Mouse (Mus musculus) intestine, embryonic 14.5 days (tissue): ENCODE measurements around the gene Gpatch2. TPM values are rescaled to one million over a fixed set of nuclear protein-coding genes. Genes with fewer than 3 reads are reported as not detected.

ENCODE experiments used
- ATAC-seq: fragments of 200-750 bp; cut with Nextera tagmentation; replicated peaks from 2 replicates; pipeline ENCODE4 v1.8.0; 2017; ENCODE audit warnings: low read depth, moderate number of reproducible peaks, moderate TSS enrichment, moderate library complexity; ENCODE audit not compliant: low FRiP score, low TSS enrichment
- DNase-seq: peaks from one replicate; pipeline ENCODE4 v3.0.0-alpha.2; 2018; ENCODE audit warnings: low spot score
- H3K27ac ChIP-seq: fragments of 300-500 bp; sonication (generic); 2 replicates; pipeline ENCODE4 v1.5.1; 2014; ENCODE audit warnings: low read depth, mild to moderate bottlenecking, control low read depth
- H3K27me3 ChIP-seq: fragments of 300-500 bp; sonication (generic); replicated peaks from 2 replicates; pipeline ENCODE4 v1.6.1; 2014; ENCODE audit warnings: low read length, control low read depth; ENCODE audit not compliant: control insufficient read depth, insufficient read depth
- H3K36me3 ChIP-seq: fragments of 300-500 bp; sonication (generic); 2 replicates; pipeline ENCODE4 v1.6.1; 2014; ENCODE audit warnings: low read length, control low read depth; ENCODE audit not compliant: control insufficient read depth, insufficient read depth
- H3K4me1 ChIP-seq: fragments of 300-500 bp; sonication (generic); replicated peaks from 2 replicates; pipeline ENCODE4 v1.6.1; 2014; ENCODE audit warnings: low read length, control low read depth, mixed read lengths; ENCODE audit not compliant: control insufficient read depth, insufficient read depth
- H3K4me2 ChIP-seq: fragments of 300-500 bp; sonication (generic); 2 replicates; pipeline ENCODE4 v1.6.1; 2014; ENCODE audit warnings: low read length
- H3K4me3 ChIP-seq: fragments of 300-500 bp; sonication (generic); 2 replicates; pipeline ENCODE4 v1.5.1; 2014; ENCODE audit warnings: low read depth, low read length, control low read depth, mixed read lengths
- H3K9ac ChIP-seq: fragments of 300-500 bp; sonication (generic); 2 replicates; pipeline ENCODE4 v1.6.1; 2014; ENCODE audit warnings: mild to moderate bottlenecking, low read length
- H3K9me3 ChIP-seq: fragments of 300-500 bp; sonication (generic); 2 replicates; pipeline ENCODE4 v1.6.1; 2016; ENCODE audit warnings: low read length, control low read depth; ENCODE audit not compliant: control insufficient read depth
- WGBS: fragments of 180-500 bp; shearing (Covaris S2); extraction: QIAGEN DNeasy Blood & Tissue Kit; methylation state at CpG from one replicate; pipeline ENCODE4 v1.1.7; 2014; 5-methylcytosine and 5-hydroxymethylcytosine counted together
- polyA plus RNA-seq: library from polyadenylated mRNA; unstranded; fragments of >200 nt; fragmentation: Nextera tagmentation; extraction: Ambion mirVana; gene quantifications from 2 replicates; pipeline ENCODE4 v1.2.1, GENCODE M21; 2014

The Gpatch2 gene
- polyA plus RNA-seq, 1 experiment from 2014 or later, result 21.1 TPM

DNA sequence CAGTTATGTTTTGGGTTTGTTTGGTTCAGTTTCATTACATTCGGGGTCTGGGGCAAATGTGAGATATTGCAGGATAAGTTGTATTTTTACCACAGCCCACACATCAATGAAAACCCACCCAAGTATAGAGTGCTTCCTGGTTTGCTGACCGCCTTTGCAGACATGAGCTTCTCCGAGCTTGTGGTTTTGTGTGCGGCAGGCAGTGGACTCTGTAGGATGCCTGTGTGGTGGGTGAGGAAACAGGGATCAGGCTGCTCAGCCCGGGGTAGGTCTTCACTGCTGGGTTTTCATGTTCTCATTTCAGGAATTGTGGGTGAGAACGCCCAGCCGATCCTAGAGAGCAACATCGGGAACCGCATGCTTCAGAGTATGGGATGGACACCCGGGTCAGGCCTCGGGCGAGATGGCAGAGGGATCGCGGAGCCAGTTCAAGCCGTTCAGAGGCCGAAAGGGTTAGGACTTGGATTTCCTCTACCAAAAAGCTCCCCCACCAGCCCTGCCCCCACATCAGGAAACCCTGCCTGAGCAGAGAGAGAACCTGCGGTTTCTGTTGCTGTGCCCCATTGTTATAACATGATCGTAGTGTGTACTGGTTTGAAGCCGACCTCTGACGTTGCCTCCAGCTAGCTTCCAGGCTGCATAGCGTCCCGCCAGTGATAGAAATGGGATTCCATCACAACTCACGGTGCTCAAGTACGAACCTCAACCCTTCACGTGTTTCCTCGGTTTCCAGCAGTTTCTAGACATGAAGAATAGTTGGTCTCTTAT lies 132.9 kb downstream of the Gpatch2 start:
- ATAC-seq, result no peak
- no peak overlapping the region for H3K4me3 ChIP-seq
- H3K27me3 ChIP-seq, result no peaks in the 10 kb centered on the region
- no peaks in the 10 kb centered on the region for H3K9me3 ChIP-seq
- no peak overlapping the region for H3K4me2 ChIP-seq
- H3K4me1 ChIP-seq, result no peaks in the 10 kb centered on the region
- no peak for DNase-seq
- no peak overlapping the region for H3K9ac ChIP-seq
- 92% methylated on average over 26 of the region's 26 CpGs for WGBS
- no peak overlapping the region for H3K27ac ChIP-seq
- peaks cover 4% of the 10 kb centered on the region; the same call in 1 of the 2 replicates for H3K36me3 ChIP-seq

DNA sequence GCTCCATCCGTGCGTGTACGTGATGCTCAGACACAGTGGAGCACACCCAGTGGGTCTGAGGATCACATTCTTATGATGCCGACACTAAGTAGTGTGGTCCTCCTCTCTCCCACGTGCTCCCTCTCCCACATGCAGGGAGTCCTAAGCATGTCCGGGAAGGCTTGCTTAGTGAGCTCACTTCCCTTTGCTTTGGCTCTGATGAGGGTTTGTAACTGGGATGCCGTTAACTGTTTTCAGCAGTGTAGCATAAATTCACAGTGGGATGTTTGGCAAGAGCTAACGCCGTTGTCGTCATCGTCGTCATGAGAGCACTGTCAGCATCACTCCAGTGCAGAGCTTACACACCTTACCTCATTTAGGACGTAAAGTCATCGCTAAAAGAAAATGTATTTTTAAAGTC lies 133.6 kb downstream of the Gpatch2 start:
- H3K36me3 ChIP-seq, result peaks cover 4% of the 10 kb centered on the region; the same call in 1 of the 2 replicates
- ATAC-seq (no peak), DNase-seq (no peak)
- no peaks in the 10 kb centered on the region for H3K9me3 ChIP-seq
- H3K4me3 ChIP-seq, result no peak overlapping the region
- H3K27me3 ChIP-seq, result no peaks in the 10 kb centered on the region
- WGBS, result 91% methylated on average over 14 of the region's 14 CpGs
- no peaks in the 10 kb centered on the region for H3K4me1 ChIP-seq
- no peak overlapping the region for H3K4me2 ChIP-seq
- H3K27ac ChIP-seq, result no peak overlapping the region
- no peak overlapping the region for H3K9ac ChIP-seq

DNA sequence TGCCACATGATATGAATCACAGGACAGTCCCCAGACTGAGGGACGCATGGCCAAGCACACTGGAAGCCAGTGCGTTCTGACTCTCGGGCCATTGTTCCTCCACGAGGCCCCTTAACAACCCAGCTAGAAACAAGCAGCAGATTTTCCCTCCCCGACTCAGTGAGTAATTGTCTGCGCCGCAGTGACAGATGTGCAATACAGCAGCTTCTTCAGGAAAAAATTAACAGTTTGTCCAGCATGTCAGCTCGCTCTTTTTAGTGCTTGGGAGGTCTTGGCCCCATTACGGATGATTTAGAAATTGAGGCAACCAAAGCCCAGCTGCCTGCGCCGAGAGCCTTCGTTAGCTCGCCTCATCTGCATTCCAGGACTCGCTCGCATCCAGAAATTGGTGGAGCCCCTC lies 140.9 kb downstream of the Gpatch2 start:
- H3K9ac ChIP-seq, result no peak overlapping the region
- no peaks in the 10 kb centered on the region for H3K9me3 ChIP-seq
- H3K27ac ChIP-seq, result no peak overlapping the region
- H3K27me3 ChIP-seq, result no peaks in the 10 kb centered on the region
- 65% methylated on average over 15 of the region's 15 CpGs for WGBS
- H3K4me2 ChIP-seq, result no peak overlapping the region
- ATAC-seq (no peak), DNase-seq (no peak)
- no peak overlapping the region for H3K4me3 ChIP-seq
- H3K4me1 ChIP-seq, result no peaks in the 10 kb centered on the region
- H3K36me3 ChIP-seq, result no peaks in the 10 kb centered on the region

DNA sequence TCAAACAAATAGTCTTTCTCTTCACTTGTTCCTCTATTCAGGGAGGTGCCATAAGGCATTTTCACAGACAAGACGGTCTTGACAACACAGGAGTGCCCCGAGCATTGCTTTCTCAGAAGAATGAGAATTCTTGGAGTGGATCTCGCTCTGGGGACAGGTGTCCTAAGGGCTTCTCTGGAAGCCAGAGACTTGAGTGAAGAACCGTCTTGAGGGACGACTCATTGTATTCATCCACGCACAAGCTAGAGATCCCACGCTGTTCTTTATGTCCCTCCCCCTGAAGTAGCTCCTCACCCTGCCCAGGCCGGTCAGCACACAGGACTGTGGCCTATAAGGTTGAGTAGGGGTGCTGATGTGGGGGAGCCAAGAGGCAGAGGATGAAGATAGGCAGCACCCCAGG lies 141.6 kb downstream of the Gpatch2 start:
- ATAC-seq, result no peak
- Histone ChIP-seq H3K27ac (no peak overlapping the region), H3K4me2 (no peak overlapping the region), H3K4me1 (no peaks in the 10 kb centered on the region), H3K9ac (no peak overlapping the region), H3K4me3 (no peak overlapping the region), H3K9me3 (no peaks in the 10 kb centered on the region), H3K27me3 (no peaks in the 10 kb centered on the region), H3K36me3 (no peaks in the 10 kb centered on the region)
- WGBS, result 90% methylated on average over 8 of the region's 8 CpGs
- no peak for DNase-seq

DNA sequence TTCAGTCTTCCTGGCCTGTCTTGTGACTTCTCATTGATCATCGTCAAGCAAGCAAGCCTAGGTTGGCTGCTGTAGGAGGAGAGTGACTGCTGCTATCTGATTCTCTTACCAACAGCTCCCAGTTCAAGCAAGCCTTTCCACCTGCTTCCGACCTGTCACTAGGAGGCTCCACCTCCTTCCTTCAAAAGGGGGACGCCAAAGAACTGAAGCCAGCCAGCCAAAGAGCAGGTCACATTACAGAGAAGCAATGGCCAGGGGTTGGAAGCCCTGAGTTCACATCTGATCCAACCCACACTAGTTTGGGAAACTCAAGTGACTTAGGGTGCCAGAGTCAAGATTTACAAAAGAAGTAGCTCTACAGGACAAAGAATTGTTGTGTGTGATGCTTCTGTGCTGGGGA lies 144.9 kb downstream of the Gpatch2 start:
- DNase-seq (no peak), ATAC-seq (no peak)
- H3K27ac ChIP-seq, result no peak overlapping the region
- no peak overlapping the region for H3K4me2 ChIP-seq
- H3K36me3 ChIP-seq, result no peaks in the 10 kb centered on the region
- H3K9me3 ChIP-seq, result no peaks in the 10 kb centered on the region
- H3K4me3 ChIP-seq, result no peak overlapping the region
- H3K27me3 ChIP-seq, result no peaks in the 10 kb centered on the region
- no peaks in the 10 kb centered on the region for H3K4me1 ChIP-seq
- no peak overlapping the region for H3K9ac ChIP-seq
- 34% methylated on average over 3 of the region's 3 CpGs for WGBS

DNA sequence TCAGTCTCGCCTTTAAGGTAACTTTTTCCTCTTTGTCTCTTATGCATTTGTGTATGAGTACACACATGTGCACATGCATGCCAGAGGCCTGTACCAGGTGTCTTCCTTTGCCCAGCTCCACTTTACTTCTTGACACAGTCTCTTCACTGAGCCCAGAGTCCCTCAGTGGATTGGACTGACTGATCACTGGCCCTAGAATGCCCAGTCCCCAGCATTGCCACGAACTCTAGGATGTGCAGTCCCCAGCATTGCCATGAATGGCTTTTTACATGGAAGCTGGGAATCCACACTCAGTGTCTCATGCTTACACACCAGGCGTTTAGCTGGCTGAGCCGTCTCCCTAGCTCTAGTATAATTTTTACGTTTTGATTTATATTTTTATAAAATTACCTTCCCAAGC lies 147.2 kb downstream of the Gpatch2 start:
- H3K4me2 ChIP-seq, result no peak overlapping the region
- no peaks in the 10 kb centered on the region for H3K4me1 ChIP-seq
- WGBS, result 89% methylated on average over 5 of the region's 5 CpGs
- ATAC-seq (no peak), DNase-seq (no peak)
- no peak overlapping the region for H3K27ac ChIP-seq
- H3K4me3 ChIP-seq, result no peak overlapping the region
- H3K36me3 ChIP-seq, result no peaks in the 10 kb centered on the region
- no peaks in the 10 kb centered on the region for H3K27me3 ChIP-seq
- no peak overlapping the region for H3K9ac ChIP-seq
- H3K9me3 ChIP-seq, result no peaks in the 10 kb centered on the region

DNA sequence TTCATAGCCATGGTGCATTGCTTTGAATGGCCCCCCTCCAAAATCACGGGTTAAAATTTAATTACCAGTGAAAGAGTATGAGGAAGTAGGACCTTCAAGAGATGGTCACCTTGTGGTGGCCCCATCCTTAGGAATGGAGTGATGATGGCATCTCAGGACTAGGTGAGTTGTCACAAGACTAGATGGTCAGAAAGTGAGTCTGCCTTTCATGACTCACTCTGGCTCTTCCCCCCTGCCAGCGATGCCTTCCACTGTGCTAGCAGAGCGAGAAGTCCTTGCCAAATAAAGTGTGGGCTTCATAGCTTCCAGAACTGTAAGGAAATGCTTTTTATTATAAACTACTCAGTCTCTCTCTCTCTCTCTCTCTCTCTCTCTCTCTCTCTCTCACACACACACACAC lies 150.1 kb downstream of the Gpatch2 start:
- DNase-seq, result no peak
- Histone ChIP-seq H3K4me1 (no peaks in the 10 kb centered on the region), H3K27me3 (no peaks in the 10 kb centered on the region), H3K9me3 (no peaks in the 10 kb centered on the region), H3K9ac (no peak overlapping the region), H3K4me3 (no peak overlapping the region), H3K27ac (no peak overlapping the region), H3K36me3 (no peaks in the 10 kb centered on the region), H3K4me2 (no peak overlapping the region)
- 83% methylated on average over 3 of the region's 3 CpGs for WGBS
- ATAC-seq, result no peak

DNA sequence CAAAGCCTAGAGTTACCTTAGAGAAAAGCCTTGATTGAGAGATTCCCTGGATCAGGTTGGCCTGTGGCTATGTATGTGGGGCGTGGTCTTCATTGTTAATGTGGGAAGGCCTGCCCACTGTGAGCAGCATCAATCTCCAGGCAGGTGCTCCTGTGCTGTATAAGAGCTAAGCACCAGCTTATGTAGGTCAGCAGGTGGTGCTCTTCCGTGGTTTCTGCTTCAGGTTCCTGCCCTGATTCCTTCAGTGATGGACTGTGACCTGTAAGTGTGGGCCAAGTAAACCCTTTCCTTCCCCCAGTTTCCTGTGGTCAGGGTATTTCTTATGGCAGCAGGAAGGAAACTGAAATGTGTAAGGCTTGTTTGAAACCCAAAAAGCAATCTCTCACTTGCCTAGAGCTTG lies 151.5 kb downstream of the Gpatch2 start:
- Histone ChIP-seq H3K27ac (no peak overlapping the region), H3K36me3 (no peaks in the 10 kb centered on the region), H3K4me2 (no peak overlapping the region), H3K4me1 (no peaks in the 10 kb centered on the region), H3K4me3 (no peak overlapping the region), H3K27me3 (no peaks in the 10 kb centered on the region), H3K9ac (no peak overlapping the region), H3K9me3 (no peaks in the 10 kb centered on the region)
- no peak for DNase-seq
- ATAC-seq, result no peak
- WGBS, result 41% methylated on average over 2 of the region's 2 CpGs

DNA sequence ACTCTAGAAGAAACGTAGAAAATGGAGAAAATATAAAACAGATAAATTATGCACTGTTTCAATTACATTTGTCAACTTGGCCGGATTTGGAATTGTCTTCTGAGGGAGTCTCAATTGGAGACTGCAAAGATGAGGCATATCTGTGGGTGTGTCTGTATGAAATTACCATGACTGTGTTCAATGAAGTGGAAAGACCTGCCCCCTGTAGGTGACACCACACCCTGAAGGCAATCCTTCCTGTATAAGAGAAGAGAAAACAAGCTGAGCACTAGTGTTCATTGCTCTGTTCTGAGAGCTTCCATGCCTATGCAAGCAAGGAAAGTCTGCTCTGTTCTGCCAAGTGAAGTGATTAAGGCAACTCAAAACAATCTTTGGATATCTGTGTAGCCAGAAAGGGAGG lies 153.7 kb downstream of the Gpatch2 start:
- ATAC-seq, result no peak
- WGBS, result 76% methylated on average over 2 of the region's 2 CpGs

More for the DNA sequence above, 153.7 kb downstream of the Gpatch2 start:
- H3K4me3 ChIP-seq, result no peak overlapping the region
- no peaks in the 10 kb centered on the region for H3K36me3 ChIP-seq
- no peaks in the 10 kb centered on the region for H3K27me3 ChIP-seq
- no peak for DNase-seq
- H3K9ac ChIP-seq, result no peak overlapping the region
- no peaks in the 10 kb centered on the region for H3K9me3 ChIP-seq
- no peak overlapping the region for H3K27ac ChIP-seq
- H3K4me2 ChIP-seq, result no peak overlapping the region
- no peaks in the 10 kb centered on the region for H3K4me1 ChIP-seq
